Mouse (Mus musculus): Measurements from ENCODE around the gene 1810010D01Rik. TPM values are rescaled to one million over a fixed set of nuclear protein-coding genes. Genes with fewer than 3 reads are reported as not detected.

1810010D01Rik gene
- not detected in 2 replicates for polyA plus RNA-seq (2015; fragmentation: Nextera tagmentation; extraction: Ambion mirVana)

DNA sequence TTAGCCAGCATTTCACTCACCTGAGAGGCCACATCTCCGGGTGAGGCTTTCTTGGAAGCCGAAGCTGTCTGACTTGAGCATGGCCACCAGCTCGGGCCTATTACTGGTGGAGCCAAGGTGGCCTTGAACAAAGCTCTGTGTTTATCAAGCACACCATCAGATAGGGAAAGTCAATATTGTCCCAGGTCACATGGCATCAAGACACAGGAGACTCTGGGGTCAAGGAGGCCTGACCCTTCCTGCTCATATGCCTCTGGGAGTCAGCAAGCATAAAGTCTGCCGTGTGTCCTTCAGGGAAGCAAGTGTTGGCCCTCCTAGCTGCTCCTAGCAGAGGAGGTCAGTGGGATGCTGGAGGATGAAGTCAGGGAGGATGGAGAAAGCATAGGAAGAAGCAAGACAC, at the start of gene 1810010D01Rik:
TSS of gene 1810010D01Rik (minus strand) at position 114 of the 400 bp plus-strand sequence.

Other genes with a start within 250 kb of the 1810010D01Rik start
- gene Tpcn2, start 75.9 kb upstream of the 1810010D01Rik start, polyA plus RNA-seq (2015; fragmentation: Nextera tagmentation; extraction: Ambion mirVana): 2.2 and 2.7 TPM in 2 replicates
- 3.1 and 5.6 TPM in 2 replicates for gene Mrgprf, start 92.7 kb upstream of the 1810010D01Rik start, polyA plus RNA-seq (2015; fragmentation: Nextera tagmentation; extraction: Ambion mirVana)
- gene Mrgprd, start 106.7 kb upstream of the 1810010D01Rik start, polyA plus RNA-seq (2015; fragmentation: Nextera tagmentation; extraction: Ambion mirVana): 0.20 and 0.89 TPM in 2 replicates